Mouse (Mus musculus) intestine, postnatal 0 days (tissue): ENCODE measurements around the gene Prdm1. TPM values are rescaled to one million over a fixed set of nuclear protein-coding genes. Genes with fewer than 3 reads are reported as not detected.

ENCODE experiments used
- ATAC-seq: fragments of 200-750 bp; cut with Nextera tagmentation; 2 replicates; pipeline ENCODE4 v1.8.0; 2017; ENCODE audit warnings: mild to moderate bottlenecking, moderate TSS enrichment, moderate library complexity
- H3K27ac ChIP-seq: fragments of 300-500 bp; sonication (generic); 2 replicates; pipeline ENCODE4 v1.5.1; 2014; ENCODE audit warnings: mild to moderate bottlenecking, low read depth, low read length, moderate library complexity
- H3K27me3 ChIP-seq: fragments of 300-500 bp; sonication (generic); replicated peaks from 2 replicates; pipeline ENCODE4 v1.6.1; 2014; ENCODE audit warnings: low read length, mixed read lengths; ENCODE audit not compliant: control insufficient read depth, insufficient read depth
- H3K36me3 ChIP-seq: fragments of 300-500 bp; sonication (generic); 2 replicates; pipeline ENCODE4 v1.6.1; 2014; ENCODE audit warnings: mild to moderate bottlenecking, moderate library complexity; ENCODE audit not compliant: control insufficient read depth, insufficient read depth
- H3K4me1 ChIP-seq: fragments of 300-500 bp; sonication (generic); replicated peaks from 2 replicates; pipeline ENCODE4 v1.6.1; 2014; ENCODE audit warnings: antibody characterized with exemption, low read length, mixed read lengths; ENCODE audit not compliant: control insufficient read depth, insufficient read depth
- H3K4me2 ChIP-seq: fragments of 300-500 bp; sonication (generic); replicated peaks from 2 replicates; pipeline ENCODE4 v1.6.1; 2014; ENCODE audit warnings: low read depth, mild to moderate bottlenecking, moderate library complexity
- H3K4me3 ChIP-seq: fragments of 300-500 bp; sonication (generic); 2 replicates; pipeline ENCODE4 v1.5.1; 2014; ENCODE audit warnings: low read depth, low read length
- H3K9ac ChIP-seq: fragments of 300-500 bp; sonication (generic); 2 replicates; pipeline ENCODE4 v1.6.1; 2014; ENCODE audit warnings: mild to moderate bottlenecking, low read depth, low read length
- H3K9me3 ChIP-seq: fragments of 300-500 bp; sonication (generic); 2 replicates; pipeline ENCODE4 v1.6.1; 2016; ENCODE audit warnings: mixed run types; ENCODE audit not compliant: control insufficient read depth
- CTCF ChIP-seq: sonication (generic); IDR thresholded peaks from 2 replicates; pipeline ENCODE4 v1.5.1; 2016; ENCODE audit warnings: low read depth, mild to moderate bottlenecking, control low read depth, antibody characterized with exemption, moderate library complexity
- WGBS: fragments of 180-500 bp; shearing (Covaris S2); extraction: QIAGEN DNeasy Blood & Tissue Kit; methylation state at CpG from one replicate; pipeline ENCODE4 v1.1.7; 2014; 5-methylcytosine and 5-hydroxymethylcytosine counted together
- polyA plus RNA-seq: library from polyadenylated mRNA; unstranded; fragments of >200 nt; fragmentation: Nextera tagmentation; extraction: Ambion mirVana; gene quantifications from 2 replicates; pipeline ENCODE4 v1.2.1, GENCODE M21; 2015

Gene Prdm1
- polyA plus RNA-seq, 1 experiment from 2014 or later = 17.7 TPM

GRCm38 (mm10) chr10:44474256-44474655 lies 54.0 kb downstream of the Prdm1 start:
- ATAC-seq = peak; percentile 91
- H3K4me2 ChIP-seq = peak overlapping the region; percentile 33
- TF ChIP-seq CTCF = no peak
- peaks cover 5% of the 10 kb centered on the region for H3K4me1 ChIP-seq
- H3K27me3 ChIP-seq = no peaks in the 10 kb centered on the region
- no peaks in the 10 kb centered on the region for H3K9me3 ChIP-seq
- WGBS = 3% methylated on average over 10 of the region's 10 CpGs
- H3K27ac ChIP-seq = 0 out of 2 replicates have a peak overlapping the region, but pooled peaks have one; percentile 57
- H3K4me3 ChIP-seq = no peak overlapping the region
- H3K36me3 ChIP-seq = no peaks in the 10 kb centered on the region
- no peak overlapping the region for H3K9ac ChIP-seq

- Histone ChIP-seq H3K4me2 (no peak overlapping the region), H3K4me1 (peaks cover 7% of the 10 kb centered on the region; the same call in 1 of the 2 replicates), H3K36me3 (no peaks in the 10 kb centered on the region), H3K9me3 (no peaks in the 10 kb centered on the region), H3K27me3 (no peaks in the 10 kb centered on the region), H3K9ac (no peak overlapping the region), H3K27ac (no peak overlapping the region), H3K4me3 (no peak overlapping the region)
- 37% methylated on average over 8 of the region's 8 CpGs for WGBS
- ATAC-seq = no peak
- TF ChIP-seq CTCF = no peak
Measured at GRCm38 (mm10) chr10:44465618-44466017, 62.7 kb downstream of the Prdm1 start.

- no peak overlapping the region for H3K27ac ChIP-seq
- no peaks in the 10 kb centered on the region for H3K27me3 ChIP-seq
- no peak overlapping the region for H3K4me3 ChIP-seq
- no peak overlapping the region for H3K9ac ChIP-seq
- peaks cover 7% of the 10 kb centered on the region; the same call in 1 of the 2 replicates for H3K4me1 ChIP-seq
- H3K9me3 ChIP-seq = no peaks in the 10 kb centered on the region
- H3K36me3 ChIP-seq = no peaks in the 10 kb centered on the region
- no peak for TF ChIP-seq CTCF
- WGBS = 85% methylated on average over 5 of the region's 5 CpGs
- no peak overlapping the region for H3K4me2 ChIP-seq
- ATAC-seq = no peak
Measured at GRCm38 (mm10) chr10:44464563-44464962, 63.7 kb downstream of the Prdm1 start.

- ATAC-seq = no peak
- WGBS = 78% methylated on average over 4 of the region's 4 CpGs
- no peaks in the 10 kb centered on the region for H3K27me3 ChIP-seq
Measured at GRCm38 (mm10) chr10:44463856-44464255, 64.4 kb downstream of the Prdm1 start.

GRCm38 (mm10) chr10:44462351-44462750 lies 66.0 kb downstream of the Prdm1 start:
- H3K4me1 ChIP-seq = peaks cover 7% of the 10 kb centered on the region; the same call in 1 of the 2 replicates
- no peak overlapping the region for H3K9ac ChIP-seq
- no peaks in the 10 kb centered on the region for H3K36me3 ChIP-seq
- 83% methylated on average over 8 of the region's 8 CpGs for WGBS
- no peak overlapping the region for H3K4me2 ChIP-seq
- no peak overlapping the region for H3K4me3 ChIP-seq
- TF ChIP-seq CTCF = no peak
- ATAC-seq = no peak
- no peaks in the 10 kb centered on the region for H3K9me3 ChIP-seq
- no peaks in the 10 kb centered on the region for H3K27me3 ChIP-seq
- H3K27ac ChIP-seq = no peak overlapping the region

More at GRCm38 (mm10) chr10:44463856-44464255, 64.4 kb downstream of the Prdm1 start:
- Histone ChIP-seq H3K9me3 (no peaks in the 10 kb centered on the region), H3K9ac (no peak overlapping the region), H3K4me3 (no peak overlapping the region), H3K27ac (no peak overlapping the region), H3K4me1 (peaks cover 7% of the 10 kb centered on the region; the same call in 1 of the 2 replicates), H3K36me3 (no peaks in the 10 kb centered on the region), H3K4me2 (no peak overlapping the region)
- no peak for TF ChIP-seq CTCF

- Histone ChIP-seq H3K27me3 (no peaks in the 10 kb centered on the region), H3K36me3 (no peaks in the 10 kb centered on the region), H3K9ac (no peak overlapping the region), H3K27ac (no peak overlapping the region), H3K9me3 (no peaks in the 10 kb centered on the region), H3K4me2 (no peak overlapping the region), H3K4me1 (peaks cover 7% of the 10 kb centered on the region; the same call in 1 of the 2 replicates), H3K4me3 (no peak overlapping the region)
- TF ChIP-seq CTCF = no peak
- WGBS = 92% methylated on average over 6 of the region's 6 CpGs
- no peak for ATAC-seq
Measured at GRCm38 (mm10) chr10:44461063-44461462, 67.2 kb downstream of the Prdm1 start.
